Mouse (Mus musculus): ENCODE data around the gene Map7. TPM values are rescaled to one million over a fixed set of nuclear protein-coding genes. Genes with fewer than 3 reads are reported as not detected.

Map7 gene
- polyA plus RNA-seq, 1 experiment: 13.6 TPM

DNA sequence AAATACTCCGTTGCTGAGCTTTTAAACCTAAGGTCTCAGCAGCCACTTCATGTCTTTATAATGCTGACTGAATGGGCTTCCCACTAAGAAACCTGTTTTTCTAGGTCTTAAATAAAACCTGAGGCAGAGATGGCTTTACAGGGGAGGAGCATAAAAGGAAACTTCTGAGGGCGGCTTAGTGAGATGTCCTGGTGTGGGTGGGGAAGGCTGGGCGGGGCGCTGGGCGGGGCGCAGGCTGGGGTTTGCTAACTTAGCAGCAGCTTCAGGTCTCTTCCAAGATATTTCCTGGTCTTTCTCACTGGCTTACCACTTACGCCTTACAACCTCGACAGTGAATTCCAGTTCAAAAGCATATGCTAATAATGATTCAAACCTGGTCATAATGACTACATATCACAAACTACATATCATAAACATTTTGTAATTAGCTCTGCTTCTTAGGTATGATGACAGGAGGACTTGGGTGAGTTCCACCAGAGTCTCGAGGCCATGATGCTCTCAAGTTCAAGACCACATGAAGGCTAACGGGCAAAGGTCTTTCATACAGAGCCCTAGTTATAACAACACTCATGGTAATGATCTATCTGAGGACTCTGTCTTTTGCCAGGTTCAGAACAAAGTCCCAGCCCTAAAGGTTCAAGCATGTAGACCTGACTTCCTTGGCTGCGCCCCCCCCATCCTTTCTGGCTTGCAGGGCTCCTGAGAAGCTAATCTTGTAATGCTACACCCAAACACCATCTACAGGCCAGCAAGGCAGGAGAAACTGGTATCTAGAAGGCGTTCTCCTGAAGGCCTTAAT, 30.7 kb downstream of the Map7 start:
- Histone ChIP-seq H3K4me3 (replicated peaks; ENCODE audit: extremely low read depth, low read depth, low read length) (no peak overlapping the region), H3K4me1 (ENCODE audit: control insufficient read depth, insufficient read depth, low read length) (peaks cover 2% of the 10 kb centered on the region; the same call in 1 of the 2 replicates)
- 44% methylated on average over 12 of the region's 12 CpGs for WGBS
- no peak for DNase-seq
- TF ChIP-seq POLR2A (IDR thresholded peaks at IDR 0.05; ENCODE audit: borderline replicate concordance, extremely low read depth, low read depth, low read length): no peak
- no peak for TF ChIP-seq CTCF (IDR thresholded peaks at IDR 0.05; ENCODE audit: insufficient read depth, low read length)

DNA sequence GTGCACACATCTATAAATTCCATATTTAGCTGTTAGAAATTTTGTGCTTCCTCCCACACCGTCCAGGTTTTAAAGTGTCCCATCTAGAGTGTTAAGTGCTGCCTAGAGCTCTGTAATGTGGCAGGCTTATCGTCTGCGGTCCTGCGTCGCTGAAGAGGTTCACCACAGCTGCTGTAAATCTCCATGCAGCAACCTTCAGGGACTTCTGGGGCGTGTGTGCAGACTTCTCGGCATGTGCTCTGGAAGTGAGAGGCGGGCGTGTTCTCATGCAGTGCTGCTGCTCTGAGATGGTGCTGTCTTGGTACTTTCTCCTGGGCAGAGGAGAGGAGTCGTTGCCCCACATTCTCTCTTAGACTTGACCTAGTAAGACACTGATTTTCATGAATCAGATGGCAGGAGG, 32.9 kb downstream of the Map7 start:
- Histone ChIP-seq H3K4me1 (ENCODE audit: control insufficient read depth, insufficient read depth, low read length) (peaks cover 2% of the 10 kb centered on the region), H3K4me3 (replicated peaks; ENCODE audit: extremely low read depth, low read depth, low read length) (no peak overlapping the region)
- TF ChIP-seq POLR2A (IDR thresholded peaks at IDR 0.05; ENCODE audit: borderline replicate concordance, extremely low read depth, low read depth, low read length) (no peak), CTCF (IDR thresholded peaks at IDR 0.05; ENCODE audit: insufficient read depth, low read length) (no peak)
- WGBS: 39% methylated on average over 10 of the region's 10 CpGs
- DNase-seq: no peak

- WGBS: 44% methylated on average over 11 of the region's 11 CpGs
- no peak for DNase-seq
- TF ChIP-seq POLR2A (IDR thresholded peaks at IDR 0.05; ENCODE audit: borderline replicate concordance, extremely low read depth, low read depth, low read length) (no peak), CTCF (IDR thresholded peaks at IDR 0.05; ENCODE audit: insufficient read depth, low read length) (no peak)
- H3K4me3 ChIP-seq (replicated peaks; ENCODE audit: extremely low read depth, low read depth, low read length): no peak overlapping the region
- peaks cover 2% of the 10 kb centered on the region for H3K4me1 ChIP-seq (ENCODE audit: control insufficient read depth, insufficient read depth, low read length)
These were observed 33.6 kb downstream of the Map7 start for GRCm38 (mm10) chr10:20181680-20182399.

- no peak for TF ChIP-seq CTCF (IDR thresholded peaks at IDR 0.05; ENCODE audit: insufficient read depth, low read length)
- TF ChIP-seq POLR2A (IDR thresholded peaks at IDR 0.05; ENCODE audit: borderline replicate concordance, extremely low read depth, low read depth, low read length): no peak
These were observed 36.1 kb downstream of the Map7 start for GRCm38 (mm10) chr10:20184326-20184725.

DNA sequence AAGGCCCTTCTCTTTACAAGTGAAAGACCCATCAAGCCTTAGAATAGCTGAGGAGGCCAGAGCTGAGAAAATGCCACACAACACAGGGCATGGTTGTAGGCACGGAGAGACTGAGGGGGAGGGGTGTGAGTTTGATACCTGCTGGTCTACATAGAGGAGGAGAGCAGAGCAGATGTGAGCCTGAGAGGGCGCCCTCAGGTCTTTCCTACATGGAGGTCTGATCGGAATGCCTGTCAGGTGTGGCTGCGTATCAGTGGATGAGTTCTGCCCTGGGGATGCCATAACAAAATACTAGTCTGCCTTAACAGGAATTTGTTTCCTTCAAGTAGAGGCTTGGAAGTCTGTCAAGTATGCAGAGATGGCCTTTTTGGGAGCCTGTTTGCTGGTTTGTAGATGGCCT, 37.0 kb downstream of the Map7 start:
- 77% methylated on average over 4 of the region's 4 CpGs for WGBS
- peaks cover 2% of the 10 kb centered on the region for H3K4me1 ChIP-seq (ENCODE audit: control insufficient read depth, insufficient read depth, low read length)
- no peak for TF ChIP-seq CTCF (IDR thresholded peaks at IDR 0.05; ENCODE audit: insufficient read depth, low read length)
- no peak for TF ChIP-seq POLR2A (IDR thresholded peaks at IDR 0.05; ENCODE audit: borderline replicate concordance, extremely low read depth, low read depth, low read length)
- no peak overlapping the region for H3K4me3 ChIP-seq (replicated peaks; ENCODE audit: extremely low read depth, low read depth, low read length)
- DNase-seq: no peak

More at GRCm38 (mm10) chr10:20184326-20184725, 36.1 kb downstream of the Map7 start:
- DNase-seq: no peak
- 56% methylated on average over 4 of the region's 4 CpGs for WGBS
- Histone ChIP-seq H3K4me1 (ENCODE audit: control insufficient read depth, insufficient read depth, low read length) (peaks cover 2% of the 10 kb centered on the region), H3K4me3 (replicated peaks; ENCODE audit: extremely low read depth, low read depth, low read length) (no peak overlapping the region)

DNA sequence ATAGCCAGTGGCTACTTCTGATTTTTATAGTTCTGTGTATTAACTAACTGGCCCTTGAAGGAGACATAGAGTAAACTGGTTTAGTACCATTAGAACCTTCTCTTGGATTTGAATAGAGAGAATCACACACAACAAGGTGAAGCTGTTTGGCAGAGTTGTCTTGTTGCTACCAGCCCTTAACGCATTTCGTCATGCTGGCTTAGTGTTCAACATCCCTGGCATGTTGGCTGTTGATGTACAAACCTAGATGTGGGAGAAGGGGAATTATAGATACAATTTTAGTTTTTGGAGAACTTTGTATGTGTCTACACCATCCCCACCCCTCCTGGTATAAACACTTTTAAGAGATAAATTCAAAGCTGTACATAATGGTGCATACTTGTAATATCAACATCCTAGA, 37.5 kb downstream of the Map7 start:
- TF ChIP-seq POLR2A (IDR thresholded peaks at IDR 0.05; ENCODE audit: borderline replicate concordance, extremely low read depth, low read depth, low read length) (no peak), CTCF (IDR thresholded peaks at IDR 0.05; ENCODE audit: insufficient read depth, low read length) (no peak)
- no peak overlapping the region for H3K4me3 ChIP-seq (replicated peaks; ENCODE audit: extremely low read depth, low read depth, low read length)
- H3K4me1 ChIP-seq (ENCODE audit: control insufficient read depth, insufficient read depth, low read length): peaks cover 2% of the 10 kb centered on the region
- 92% methylated on average over 2 of the region's 2 CpGs for WGBS
- no peak for DNase-seq

DNA sequence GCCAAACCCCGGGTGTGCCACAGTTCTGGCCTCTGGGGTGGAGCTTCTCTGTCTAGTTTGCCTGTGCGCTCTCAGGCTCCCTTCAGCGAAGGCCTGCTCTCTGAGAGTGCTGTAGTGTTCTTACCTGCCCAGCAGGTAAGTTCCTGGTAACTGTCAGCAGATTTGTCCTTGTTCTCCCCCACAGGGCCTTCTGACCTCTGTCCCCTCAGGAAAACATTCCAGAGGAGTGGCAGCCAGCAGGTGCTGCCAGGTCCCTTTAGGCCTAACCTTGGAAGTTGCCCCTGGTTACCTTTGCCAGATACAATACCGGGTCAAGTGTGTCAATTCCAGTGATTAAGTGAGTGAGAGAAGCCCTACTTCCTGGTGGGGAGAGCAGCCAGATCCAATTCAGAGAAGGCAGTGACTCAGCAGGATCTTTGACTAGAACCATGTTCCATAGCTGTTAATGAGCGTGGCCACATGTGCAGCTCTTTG, 38.6 kb downstream of the Map7 start:
- Histone ChIP-seq H3K4me1 (ENCODE audit: control insufficient read depth, insufficient read depth, low read length) (peaks cover 2% of the 10 kb centered on the region), H3K4me3 (replicated peaks; ENCODE audit: extremely low read depth, low read depth, low read length) (no peak overlapping the region)
- TF ChIP-seq POLR2A (IDR thresholded peaks at IDR 0.05; ENCODE audit: borderline replicate concordance, extremely low read depth, low read depth, low read length) (no peak), CTCF (IDR thresholded peaks at IDR 0.05; ENCODE audit: insufficient read depth, low read length) (no peak)
- peak; percentile 46 for DNase-seq
- WGBS: 60% methylated on average over 5 of the region's 5 CpGs

GRCm38 (mm10) chr10:20190139-20190747, 42.0 kb downstream of the Map7 start:
- DNase-seq: no peak
- WGBS: 87% methylated on average over 6 of the region's 6 CpGs

DNA sequence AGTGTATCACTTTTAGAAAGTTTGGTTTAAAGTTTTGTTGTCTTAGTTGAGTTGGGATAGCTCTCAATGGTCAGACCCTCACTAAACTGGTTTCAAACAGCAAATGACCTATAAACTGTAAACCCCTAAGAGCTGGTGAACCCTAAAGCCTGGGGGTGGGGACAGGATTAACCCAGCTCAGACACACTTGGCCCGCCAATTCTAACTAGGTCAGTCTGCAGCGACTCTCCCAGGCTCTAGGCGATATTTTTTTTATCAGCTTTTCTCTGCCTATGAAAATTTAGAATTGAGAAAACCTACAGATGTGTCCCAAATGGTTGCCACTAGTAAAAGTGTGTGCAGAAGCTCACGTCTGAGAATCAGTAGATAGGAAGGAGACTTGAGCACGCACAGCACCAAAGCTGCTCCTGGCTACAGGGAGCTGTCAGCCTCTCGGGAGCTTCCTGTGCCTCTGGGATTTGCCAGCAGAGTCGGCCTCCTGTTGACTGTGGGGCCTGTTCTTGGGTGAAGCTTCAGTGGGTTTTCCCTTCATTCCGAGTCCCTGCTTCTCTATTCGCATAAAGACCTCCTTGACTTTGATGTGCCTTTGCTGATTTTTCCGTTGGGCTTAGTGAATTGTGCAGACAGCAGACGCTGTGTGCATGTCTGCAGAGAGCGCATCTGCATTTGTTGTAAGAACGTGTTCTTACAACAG, 46.7 kb downstream of the Map7 start:
- Histone ChIP-seq H3K4me3 (replicated peaks; ENCODE audit: extremely low read depth, low read depth, low read length) (no peak overlapping the region), H3K4me1 (ENCODE audit: control insufficient read depth, insufficient read depth, low read length) (no peaks in the 10 kb centered on the region)
- 74% methylated on average over 13 of the region's 13 CpGs for WGBS
- no peak for DNase-seq
- TF ChIP-seq POLR2A (IDR thresholded peaks at IDR 0.05; ENCODE audit: borderline replicate concordance, extremely low read depth, low read depth, low read length): no peak

More at GRCm38 (mm10) chr10:20190139-20190747, 42.0 kb downstream of the Map7 start:
- H3K4me1 ChIP-seq (ENCODE audit: control insufficient read depth, insufficient read depth, low read length): no peaks in the 10 kb centered on the region; the same call in 1 of the 2 replicates
- H3K4me3 ChIP-seq (replicated peaks; ENCODE audit: extremely low read depth, low read depth, low read length): no peak overlapping the region
- TF ChIP-seq POLR2A (IDR thresholded peaks at IDR 0.05; ENCODE audit: borderline replicate concordance, extremely low read depth, low read depth, low read length) (no peak), CTCF (IDR thresholded peaks at IDR 0.05; ENCODE audit: insufficient read depth, low read length) (no peak)
